Mouse (Mus musculus): Measurements from ENCODE around the gene Thrb.

- TF ChIP-seq GATA1 (IDR thresholded peaks at IDR 0.05; ENCODE audit: borderline replicate concordance, low read length) (no peak), FLI1 (IDR thresholded peaks at IDR 0.05; ENCODE audit: low read length) (no peak)
These were observed 318.2 kb downstream of the Thrb start for GRCm38 (mm10) chr14:17978259-17978658.
